Mouse (Mus musculus) effector memory CD4-positive, alpha-beta T cell, adult 7 months (primary cell): ENCODE results near the gene Olfr651. TPM values are rescaled to one million over a fixed set of nuclear protein-coding genes. Genes with fewer than 3 reads are reported as not detected.

Source experiments
- polyA plus RNA-seq: library from polyadenylated mRNA; unstranded; fragments of 100-300 nt; shearing (Covaris generic); gene quantifications from one replicate; pipeline ENCODE4 v1.2.1, GENCODE M21; 2017

Gene Olfr651
- not detected for polyA plus RNA-seq

DNA sequence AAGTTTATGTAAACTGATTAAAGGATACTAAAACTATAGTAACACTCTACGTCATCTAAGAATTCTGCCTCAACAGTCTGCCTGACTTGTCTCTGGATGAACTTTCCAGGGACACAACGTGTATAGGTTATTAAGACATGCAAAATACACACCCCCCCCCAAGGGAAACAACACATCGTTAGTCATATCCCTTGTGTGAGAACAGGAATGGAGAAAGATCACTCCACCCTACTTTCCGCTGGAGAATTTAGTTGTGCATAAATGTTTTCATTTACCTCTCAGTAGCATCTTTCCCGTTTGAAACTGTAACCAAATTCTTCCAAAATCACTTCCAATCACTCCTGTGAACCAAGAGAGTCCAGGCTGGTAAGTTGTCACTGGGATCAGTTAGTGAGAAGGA is at the start of gene Olfr651:
Olfr651 (plus strand) TSS at position 301 of the 400 bp plus-strand sequence.

DNA sequence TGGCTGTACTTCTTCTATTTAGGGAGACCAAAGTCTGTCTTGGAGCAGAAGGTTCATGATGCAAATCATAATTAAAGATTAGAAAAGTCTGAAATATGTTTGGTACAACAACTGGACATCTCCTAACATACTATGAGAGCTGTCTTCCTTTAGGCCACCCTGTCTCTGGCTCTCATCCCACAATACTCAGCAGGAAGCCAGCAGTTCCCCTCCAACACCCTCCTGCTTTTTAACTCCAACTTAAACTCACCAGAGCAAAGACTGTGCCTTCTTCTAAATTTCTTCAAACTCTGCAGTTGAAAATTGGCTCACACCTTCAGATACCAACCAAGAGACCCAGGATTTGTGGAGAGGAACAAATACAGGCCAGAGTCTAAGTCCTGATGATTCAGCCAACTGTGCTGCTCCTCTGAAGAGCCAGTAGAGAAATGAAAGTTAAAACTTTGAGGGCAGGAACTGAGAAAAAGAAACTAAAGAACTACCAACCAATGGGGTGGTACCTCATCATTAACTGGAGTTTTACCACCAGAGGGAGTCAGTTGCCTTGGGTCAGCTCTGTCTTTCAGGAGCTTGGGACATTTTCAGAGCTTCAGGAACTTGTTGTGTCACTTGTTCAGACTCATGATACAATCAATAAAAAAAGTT is 42.4 kb upstream of the Olfr651 start, which contains the start of gene Trim30d:
Trim30d (minus strand) TSS at position 429 of the 645 bp plus-strand sequence.

DNA sequence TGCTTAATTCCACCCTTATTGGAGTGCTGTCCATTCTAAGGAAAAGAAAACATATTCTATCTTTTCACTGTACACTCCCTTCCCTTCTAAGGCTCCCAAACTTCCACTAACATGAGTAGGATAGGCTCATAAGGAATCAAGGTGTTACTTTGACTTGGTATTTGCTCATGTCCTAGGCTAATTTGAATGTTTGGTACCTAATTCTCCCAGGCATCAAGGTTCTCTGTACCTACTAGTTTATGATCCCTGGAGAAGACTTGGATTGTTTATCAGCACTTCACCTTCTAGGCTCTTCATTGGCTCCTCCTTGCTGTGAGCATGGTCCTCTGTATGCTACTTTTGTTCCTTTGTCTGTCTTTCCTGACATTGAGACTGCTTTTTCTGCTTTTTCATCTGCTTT is 10.7 kb downstream of the Olfr651 start, which contains the start of gene Olfr652:
Olfr652 (plus strand) TSS at position 301 of the 400 bp plus-strand sequence.

DNA sequence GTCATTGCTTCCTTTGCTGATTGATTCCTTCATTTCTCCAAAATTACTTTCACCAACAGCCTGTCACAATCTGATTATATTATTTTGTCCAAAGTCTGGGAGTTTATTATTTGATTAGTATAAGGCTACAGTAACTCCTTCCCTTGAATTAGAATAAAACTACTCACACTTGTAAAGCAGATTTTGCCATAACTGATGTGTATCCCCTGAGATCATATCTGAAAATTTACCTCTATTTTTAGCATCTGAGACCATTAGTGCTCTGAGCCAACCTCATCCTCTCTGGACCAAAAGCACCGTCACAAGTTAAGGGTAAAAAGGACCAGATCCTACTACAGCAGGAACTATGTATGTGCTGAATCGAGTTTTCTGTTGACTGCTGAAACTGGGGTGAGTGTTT is 27.1 kb downstream of the Olfr651 start, which contains the start of gene Olfr653:
Olfr653 (plus strand) TSS at position 301 of the 400 bp plus-strand sequence.

DNA sequence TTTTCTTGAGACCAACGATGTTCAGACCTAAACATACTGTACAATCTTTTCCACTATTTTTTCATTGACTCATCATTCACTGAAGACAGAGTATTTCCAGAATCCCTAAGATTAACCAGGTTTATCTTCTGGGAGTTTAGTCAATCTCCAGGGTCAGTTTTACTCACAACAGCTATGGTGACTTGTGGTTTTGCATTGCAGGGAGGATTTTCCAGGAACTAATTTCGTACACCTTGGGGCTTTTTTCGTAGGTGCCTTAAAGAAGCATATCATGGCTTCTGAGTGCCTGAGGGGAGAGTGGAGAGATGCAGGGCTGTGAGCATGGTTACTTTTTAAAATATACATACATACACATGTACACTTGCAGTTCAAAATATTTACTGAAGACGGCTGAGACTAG is 36.8 kb downstream of the Olfr651 start, which contains the start of gene Olfr654:
Olfr654 (plus strand) TSS at position 301 of the 400 bp plus-strand sequence.

DNA sequence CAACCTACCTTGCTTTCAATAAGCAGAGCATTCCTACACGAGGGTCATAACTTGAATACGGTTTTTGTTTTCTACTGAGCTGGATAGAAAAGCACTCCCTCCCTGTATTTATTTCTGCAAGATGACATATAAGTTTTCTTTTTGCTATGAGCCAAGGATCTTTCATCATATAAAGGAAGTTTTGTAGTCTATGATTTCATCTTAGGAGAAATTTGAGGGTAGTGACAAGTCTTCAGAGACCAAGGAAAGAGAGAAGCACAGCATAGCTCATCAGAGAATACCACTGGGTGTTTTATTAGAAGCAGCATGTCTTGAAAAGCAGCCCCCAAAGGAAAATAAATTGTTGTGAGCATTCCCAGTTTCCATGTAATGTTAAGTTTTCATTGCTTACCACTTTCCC is 51.7 kb downstream of the Olfr651 start, which contains the start of gene Olfr655:
Olfr655 (minus strand) TSS at position 101 of the 400 bp plus-strand sequence.

Other genes with a start within 250 kb of the Olfr651 start
- 118 TPM for gene Trim12a, start 234.7 kb upstream of the Olfr651 start, polyA plus RNA-seq
- gene Trim34b, start 220.7 kb upstream of the Olfr651 start, polyA plus RNA-seq = 0.68 TPM
- gene Trim12c, start 196.8 kb upstream of the Olfr651 start, polyA plus RNA-seq = 10.2 TPM
- 0.46 TPM for gene Trim30b, start 180.2 kb upstream of the Olfr651 start, polyA plus RNA-seq
- gene Trim30c, start 149.3 kb upstream of the Olfr651 start, polyA plus RNA-seq = 3.5 TPM
- 51.2 TPM for gene Trim30a, start 84.9 kb upstream of the Olfr651 start, polyA plus RNA-seq
- 15.0 TPM for gene Trim30d, start 42.3 kb upstream of the Olfr651 start, polyA plus RNA-seq
- 0.20 TPM for gene Olfr652, start 10.8 kb downstream of the Olfr651 start, polyA plus RNA-seq
- gene Olfr653, start 27.2 kb downstream of the Olfr651 start, polyA plus RNA-seq = not detected
- gene Olfr654, start 36.9 kb downstream of the Olfr651 start, polyA plus RNA-seq = not detected
- not detected for gene Olfr655, start 51.6 kb downstream of the Olfr651 start, polyA plus RNA-seq
- not detected for gene Olfr656, start 63.8 kb downstream of the Olfr651 start, polyA plus RNA-seq
- gene Olfr657, start 74.7 kb downstream of the Olfr651 start, polyA plus RNA-seq = 0.26 TPM
- gene Olfr658, start 97.2 kb downstream of the Olfr651 start, polyA plus RNA-seq = 0.22 TPM
- 0.30 TPM for gene Olfr659, start 116.6 kb downstream of the Olfr651 start, polyA plus RNA-seq
- gene Olfr661, start 136.4 kb downstream of the Olfr651 start, polyA plus RNA-seq = not detected
- not detected for gene Usp17le, start 227.3 kb downstream of the Olfr651 start, polyA plus RNA-seq